ENCODE assay signal across 11 mouse cellular contexts in genomic region chr10:42346179-42346877, GRCm38 (mm10).
DNase-seq lines count a peak whose midpoint lies in the region; ATAC-seq and TF ChIP-seq lines count a peak whose summit lies in the region.
"Had no signal": no experiment of that assay in that cellular context is flagged by ENCODE, and none has a peak within 500 bp of the region (broad histone marks: within the 10 kb centered on the region; RNA-seq: fewer than 3 reads in every experiment).

No protein-coding gene starts in this region.

- H3K4me1 ChIP-seq in neural tube, embryonic 13.5 days (replicated peaks): peaks cover 15% of the 10 kb centered on the region
- peaks cover 7% of the 10 kb centered on the region for H3K4me1 ChIP-seq in hindbrain, embryonic 16.5 days (ENCODE audit: control insufficient read depth, insufficient read depth, low read depth, low read length)
- H3K4me1 ChIP-seq in stomach, postnatal 0 days (replicated peaks; ENCODE audit: control insufficient read depth, insufficient read depth): no peaks in the 10 kb centered on the region
- H3K4me1 ChIP-seq: megakaryocyte, embryonic 14.5 days had no signal

- no peak overlapping the region for H3K4me3 ChIP-seq in neural tube, embryonic 13.5 days
- no peak overlapping the region for H3K4me3 ChIP-seq in hindbrain, embryonic 16.5 days (ENCODE audit: low read length)
- H3K4me3 ChIP-seq in stomach, postnatal 0 days (ENCODE audit: low read depth, low read length): no peak overlapping the region
- H3K4me3 ChIP-seq: heart, embryonic 10.5 days; megakaryocyte, embryonic 14.5 days had no signal

- TF ChIP-seq CTCF in stomach, postnatal 0 days (IDR thresholded peaks at IDR 0.05; ENCODE audit: low read depth): no peak

- no peak for DNase-seq in neural tube, embryonic 10.5 days (ENCODE audit: extremely low spot score, low spot score)
- DNase-seq in fibroblast of lung, adult 2 months (ENCODE audit: low read depth): peak; percentile 20
- no peak for DNase-seq in stomach, postnatal 0 days (ENCODE audit: low spot score)
- DNase-seq in spleen, postnatal 4 days (ENCODE audit: low spot score in 2 of 2): no peak
- DNase-seq in thymus, postnatal 25 days: no peak
- DNase-seq: liver had no signal

- H3K27me3 ChIP-seq in neural tube, embryonic 13.5 days: no peaks in the 10 kb centered on the region
- H3K27me3 ChIP-seq in hindbrain, embryonic 16.5 days (replicated peaks; ENCODE audit: control insufficient read depth, insufficient read depth, low read length): no peaks in the 10 kb centered on the region
- H3K27me3 ChIP-seq in stomach, postnatal 0 days (ENCODE audit: control insufficient read depth, insufficient read depth, low read length): no peaks in the 10 kb centered on the region
- H3K27me3 ChIP-seq: megakaryocyte, embryonic 14.5 days had no signal

- peak overlapping the region; percentile 49 for H3K27ac ChIP-seq in neural tube, embryonic 13.5 days (replicated peaks)
- H3K27ac ChIP-seq in hindbrain, embryonic 16.5 days (ENCODE audit: low read depth, low read length): peak overlapping the region; percentile 29; the same call in 1 of the 2 replicates
- peak overlapping the region; percentile 25; the same call in 1 of the 2 replicates for H3K27ac ChIP-seq in stomach, postnatal 0 days (replicated peaks)
- H3K27ac ChIP-seq: heart, embryonic 10.5 days; kidney, postnatal 0 days had no signal

- ATAC-seq in neural tube, embryonic 13.5 days (ENCODE audit: low read depth): peak; percentile 63; the same call in 1 of the 2 replicates
- ATAC-seq in hindbrain, embryonic 16.5 days: peak; percentile 89
- ATAC-seq in stomach, postnatal 0 days (ENCODE audit: low FRiP score, low TSS enrichment): no peak

- no peaks in the 10 kb centered on the region for H3K9me3 ChIP-seq in neural tube, embryonic 13.5 days
- no peaks in the 10 kb centered on the region for H3K9me3 ChIP-seq in hindbrain, embryonic 16.5 days (ENCODE audit: control insufficient read depth, low read length)
- no peaks in the 10 kb centered on the region for H3K9me3 ChIP-seq in stomach, postnatal 0 days (ENCODE audit: control insufficient read depth, low read length)
- H3K9me3 ChIP-seq: heart, embryonic 10.5 days; megakaryocyte, embryonic 14.5 days had no signal

- TF ChIP-seq EP300 in stomach, postnatal 0 days (optimal IDR thresholded peaks at IDR 0.05): no peak

- H3K9ac ChIP-seq in neural tube, embryonic 13.5 days: no peak overlapping the region
- no peak overlapping the region for H3K9ac ChIP-seq in hindbrain, embryonic 16.5 days (ENCODE audit: low read depth, low read length)
- H3K9ac ChIP-seq in stomach, postnatal 0 days (ENCODE audit: low read length): no peak overlapping the region

- 35% methylated on average over 12 of the region's 12 CpGs for WGBS in neural tube, embryonic 13.5 days
- 32% methylated on average over 12 of the region's 12 CpGs for WGBS in hindbrain, embryonic 16.5 days
- 64% methylated on average over 12 of the region's 12 CpGs for WGBS in stomach, postnatal 0 days

- H3K4me2 ChIP-seq in neural tube, embryonic 13.5 days: no peak overlapping the region
- no peak overlapping the region for H3K4me2 ChIP-seq in hindbrain, embryonic 16.5 days (ENCODE audit: low read length)
- no peak overlapping the region for H3K4me2 ChIP-seq in stomach, postnatal 0 days (replicated peaks; ENCODE audit: low read depth)

- no peaks in the 10 kb centered on the region for H3K36me3 ChIP-seq in neural tube, embryonic 13.5 days
- H3K36me3 ChIP-seq in hindbrain, embryonic 16.5 days (ENCODE audit: control insufficient read depth, insufficient read depth, low read length): no peaks in the 10 kb centered on the region
- no peaks in the 10 kb centered on the region for H3K36me3 ChIP-seq in stomach, postnatal 0 days (ENCODE audit: control insufficient read depth, insufficient read depth, low read length)
